Mouse (Mus musculus): Measurements from ENCODE around the gene Ttc9b. TPM values are rescaled to one million over a fixed set of nuclear protein-coding genes. Genes with fewer than 3 reads are reported as not detected.

Gene Ttc9b
- polyA plus RNA-seq, 1 experiment = not detected

GRCm38 (mm10) chr7:27627707-27628106 lies 26.0 kb upstream of the Ttc9b start:
- no peak for TF ChIP-seq GATA1 (IDR thresholded peaks at IDR 0.05; ENCODE audit: low read length)

DNA sequence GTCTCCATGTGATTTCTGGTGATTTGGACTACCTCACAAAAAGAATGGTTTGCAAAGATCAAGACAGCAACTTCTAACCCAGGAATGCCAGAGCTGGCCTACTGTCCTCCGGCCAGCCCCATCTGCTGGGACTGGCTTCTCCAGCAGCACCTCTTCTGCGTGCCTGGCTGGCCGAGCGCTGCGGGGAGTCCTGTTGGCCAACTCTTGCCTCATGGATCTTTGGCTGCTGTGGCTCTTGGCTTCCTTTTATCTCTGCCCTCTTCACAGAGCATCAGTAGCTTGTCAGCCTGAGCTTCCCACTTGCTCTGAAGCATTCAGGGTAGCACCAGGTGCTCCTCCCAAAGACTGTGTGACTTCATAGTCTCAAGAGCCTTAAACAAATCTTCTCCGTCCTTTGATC lies 25.5 kb upstream of the Ttc9b start:
- no peak for TF ChIP-seq GATA1 (IDR thresholded peaks at IDR 0.05; ENCODE audit: low read length)

GRCm38 (mm10) chr7:27631439-27631838 lies 22.3 kb upstream of the Ttc9b start:
- TF ChIP-seq GATA1 (IDR thresholded peaks at IDR 0.05; ENCODE audit: low read length) = no peak

GRCm38 (mm10) chr7:27633166-27633565 lies 20.5 kb upstream of the Ttc9b start:
- no peak for TF ChIP-seq GATA1 (IDR thresholded peaks at IDR 0.05; ENCODE audit: low read length)

- TF ChIP-seq GATA1 (IDR thresholded peaks at IDR 0.05; ENCODE audit: low read length) = no peak
Measured at GRCm38 (mm10) chr7:27634691-27635090, 19.0 kb upstream of the Ttc9b start.

DNA sequence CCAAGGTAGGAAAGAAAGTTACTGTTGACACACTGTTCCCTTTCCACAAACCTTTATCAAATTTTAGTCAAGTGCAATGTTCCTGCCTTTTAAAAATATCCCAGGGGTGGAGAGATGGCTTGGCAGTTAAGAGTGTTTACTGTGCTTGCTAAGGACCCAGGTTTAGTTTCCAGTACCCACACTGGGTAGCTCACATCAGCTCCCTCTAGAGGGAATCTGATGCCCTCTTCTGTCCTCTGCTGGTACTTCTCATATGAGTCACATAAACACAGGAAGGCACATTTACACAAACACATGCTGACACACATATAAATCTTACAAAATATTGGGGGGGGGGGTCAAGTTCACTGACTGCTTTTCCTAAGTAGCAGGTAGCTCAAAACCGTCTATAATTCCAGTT lies 9.2 kb upstream of the Ttc9b start:
- TF ChIP-seq GATA1 (IDR thresholded peaks at IDR 0.05; ENCODE audit: low read length) = no peak

DNA sequence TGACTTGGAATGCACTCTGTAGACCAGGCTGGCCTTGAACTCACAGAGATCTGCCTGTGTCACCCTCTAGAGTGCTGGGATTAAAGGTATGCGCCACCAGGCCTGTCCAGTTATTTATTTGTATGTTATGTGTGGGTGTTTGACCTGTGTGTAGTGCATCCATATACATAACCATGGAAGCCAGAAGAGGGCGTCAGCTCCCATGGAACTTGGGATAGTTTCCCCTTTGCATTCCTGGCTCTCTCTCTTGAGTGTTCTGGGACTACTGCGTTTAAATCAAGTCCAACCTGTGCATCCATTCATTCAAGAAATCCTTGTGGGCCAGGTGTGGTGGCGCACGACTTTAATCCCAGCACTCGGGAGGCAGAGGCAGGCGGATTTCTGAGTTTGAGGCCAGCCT lies 7.2 kb upstream of the Ttc9b start:
- no peak for TF ChIP-seq GATA1 (IDR thresholded peaks at IDR 0.05; ENCODE audit: low read length)

DNA sequence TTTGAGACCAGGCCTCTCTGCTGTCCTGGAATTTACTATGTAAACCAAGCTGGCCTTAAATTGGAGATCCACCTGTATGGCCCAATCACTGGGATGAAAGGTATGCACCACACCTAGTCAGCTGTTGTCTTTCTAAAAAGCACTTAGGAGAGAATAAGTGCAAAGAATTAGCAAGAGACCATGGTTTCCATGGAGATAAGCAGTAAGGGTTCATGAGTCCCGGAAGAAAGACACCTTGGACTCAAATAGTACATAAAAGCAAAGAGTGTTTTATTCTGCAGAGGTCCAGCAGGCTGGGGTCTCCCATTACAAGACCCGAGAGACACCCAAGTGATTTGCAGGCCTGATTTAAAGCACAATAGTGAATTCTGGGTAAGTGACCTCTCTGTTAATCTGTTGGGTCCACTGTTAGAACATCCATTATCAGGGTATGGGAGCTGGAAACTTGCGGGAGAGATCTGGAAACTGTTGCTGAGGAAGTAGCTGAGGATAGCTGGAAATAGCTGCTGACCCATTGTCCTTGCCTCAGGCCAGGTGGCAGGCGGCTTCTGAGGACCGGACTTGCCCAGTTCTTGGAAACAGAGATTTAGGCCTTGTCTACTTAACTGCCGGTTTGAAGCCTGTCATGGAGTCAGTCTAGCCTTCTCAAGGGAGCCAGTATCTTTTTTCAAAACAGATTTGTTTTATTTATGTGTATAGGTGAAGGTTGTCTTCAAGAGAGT lies 6.3 kb upstream of the Ttc9b start:
- TF ChIP-seq GATA1 (IDR thresholded peaks at IDR 0.05; ENCODE audit: low read length) = no peak

DNA sequence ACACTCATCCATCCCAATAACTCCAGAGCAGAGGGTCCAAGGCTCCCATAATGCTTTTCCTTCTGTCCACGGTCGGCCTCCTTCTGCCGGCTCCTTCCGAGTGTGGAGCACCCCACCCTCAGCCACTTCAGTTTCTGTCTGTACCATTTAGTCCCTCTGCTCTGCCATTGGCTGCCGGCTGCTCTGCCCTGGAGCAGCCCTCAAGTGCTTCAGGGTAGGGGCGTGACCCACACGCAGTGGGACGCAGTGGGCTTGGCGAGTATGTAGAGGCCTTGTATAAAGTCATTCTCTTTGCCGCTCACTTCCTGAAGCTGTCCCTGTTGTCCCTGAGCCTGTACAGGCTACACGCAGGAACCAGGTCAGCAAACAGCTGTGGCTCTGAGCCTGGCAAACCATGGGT lies 4.0 kb upstream of the Ttc9b start:
- TF ChIP-seq GATA1 (IDR thresholded peaks at IDR 0.05; ENCODE audit: low read length) = no peak

GRCm38 (mm10) chr7:27650949-27651348 lies 2.8 kb upstream of the Ttc9b start:
- TF ChIP-seq GATA1 (IDR thresholded peaks at IDR 0.05; ENCODE audit: low read length) = no peak

DNA sequence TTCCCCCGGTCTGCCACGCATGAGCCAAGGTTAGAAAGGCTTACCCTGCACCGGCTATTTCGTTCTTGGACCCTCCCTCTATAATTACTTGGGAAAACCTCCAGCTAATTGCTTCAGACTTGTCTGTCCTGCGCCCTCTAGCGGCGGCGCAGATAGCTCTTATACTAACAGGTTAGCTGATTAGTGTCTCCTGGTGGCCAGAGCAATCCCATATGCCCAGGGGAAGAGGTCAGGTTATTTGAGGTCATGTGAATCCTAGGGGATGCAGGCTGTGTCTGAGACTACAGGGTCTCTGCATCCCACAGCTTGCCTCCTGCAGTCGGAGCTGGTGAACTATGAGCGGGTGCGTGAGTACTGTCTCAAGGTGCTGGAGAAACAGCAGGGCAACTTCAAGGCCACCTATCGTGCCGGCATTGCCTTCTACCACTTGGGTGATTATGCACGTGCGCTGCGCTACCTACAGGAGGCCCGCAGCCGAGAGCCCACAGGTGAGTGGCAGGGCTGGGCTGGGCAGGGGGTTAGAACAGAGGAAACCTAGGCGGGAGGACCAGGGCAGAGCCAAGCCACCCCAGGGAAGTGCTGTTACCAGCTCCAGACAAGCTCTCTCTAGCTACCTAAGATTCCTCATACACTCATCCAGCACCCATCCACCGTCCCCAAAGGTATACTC lies 1.0 kb downstream of the Ttc9b start:
- no peak for TF ChIP-seq GATA1 (IDR thresholded peaks at IDR 0.05; ENCODE audit: low read length)

GRCm38 (mm10) chr7:27655545-27655944 lies 1.8 kb downstream of the Ttc9b start:
- TF ChIP-seq GATA1 (IDR thresholded peaks at IDR 0.05; ENCODE audit: low read length) = no peak

DNA sequence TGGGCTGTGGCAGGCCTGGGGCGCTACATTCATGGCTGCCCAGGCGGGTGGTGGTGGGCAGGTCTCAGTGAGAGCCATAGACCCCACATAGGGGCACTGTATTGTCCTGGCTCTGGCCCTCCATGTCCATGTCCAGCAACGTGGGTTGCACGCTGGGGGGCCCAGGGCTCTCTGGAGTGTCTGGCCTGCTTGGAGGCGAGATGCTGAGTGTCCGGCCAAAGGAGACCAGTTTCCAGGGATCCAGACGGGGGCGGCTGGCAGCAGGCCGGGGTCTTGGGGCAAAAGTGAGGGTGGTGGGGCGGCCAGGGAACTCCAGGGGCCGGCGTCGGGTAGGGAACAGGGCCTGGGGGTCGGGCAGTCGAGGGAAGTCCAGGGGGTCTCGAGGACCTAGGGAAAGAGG lies 2.9 kb downstream of the Ttc9b start:
- TF ChIP-seq GATA1 (IDR thresholded peaks at IDR 0.05; ENCODE audit: low read length) = no peak

- TF ChIP-seq GATA1 (IDR thresholded peaks at IDR 0.05; ENCODE audit: low read length) = no peak
Measured at GRCm38 (mm10) chr7:27657824-27658395, 4.2 kb downstream of the Ttc9b start.

- no peak for TF ChIP-seq GATA1 (IDR thresholded peaks at IDR 0.05; ENCODE audit: low read length)
Measured at GRCm38 (mm10) chr7:27658712-27659663, 5.3 kb downstream of the Ttc9b start.

GRCm38 (mm10) chr7:27662038-27662437 lies 8.3 kb downstream of the Ttc9b start:
- no peak for TF ChIP-seq GATA1 (IDR thresholded peaks at IDR 0.05; ENCODE audit: low read length)
